Mouse (Mus musculus): ENCODE data around the gene Dennd2a. TPM values are rescaled to one million over a fixed set of nuclear protein-coding genes. Genes with fewer than 3 reads are reported as not detected.

Gene Dennd2a
- polyA plus RNA-seq, 1 experiment from 2014 or later, result 14.2 TPM

GRCm38 (mm10) chr6:39585517-39585916 lies 27.9 kb upstream of the Dennd2a start, which contains the start of gene Gm42420:
TSS of gene Gm42420 (plus strand) at chr6:39585753.
- H3K27ac ChIP-seq (ENCODE audit: low read depth, low read length), result no peak within 1 kb of the TSS
- no peaks in the 10 kb centered on the region for H3K27me3 ChIP-seq (replicated peaks; ENCODE audit: control insufficient read depth, insufficient read depth, low read length)
- H3K4me1 ChIP-seq (ENCODE audit: control insufficient read depth, insufficient read depth, low read length), result no peaks in the 10 kb centered on the region
- no peak within 1 kb of the TSS for H3K4me3 ChIP-seq (ENCODE audit: low read depth, low read length)
- H3K36me3 ChIP-seq (ENCODE audit: control insufficient read depth, insufficient read depth, low read length), result peaks cover 63% of the 10 kb centered on the region
- H3K4me2 ChIP-seq (ENCODE audit: low read length), result no peak within 1 kb of the TSS
- H3K9ac ChIP-seq (ENCODE audit: low read length), result no peak within 1 kb of the TSS
- no peak for ATAC-seq
- no peaks in the 10 kb centered on the region for H3K9me3 ChIP-seq (replicated peaks; ENCODE audit: control insufficient read depth, low read length)
- no peak for DNase-seq (ENCODE audit: low spot score)
- 93% methylated on average over 6 of the region's 6 CpGs for WGBS

- Histone ChIP-seq H3K4me2 (ENCODE audit: low read length) (no peak overlapping the region), H3K27me3 (replicated peaks; ENCODE audit: control insufficient read depth, insufficient read depth, low read length) (no peaks in the 10 kb centered on the region), H3K36me3 (ENCODE audit: control insufficient read depth, insufficient read depth, low read length) (peaks cover 76% of the 10 kb centered on the region), H3K4me1 (ENCODE audit: control insufficient read depth, insufficient read depth, low read length) (no peaks in the 10 kb centered on the region), H3K9ac (ENCODE audit: low read length) (no peak overlapping the region), H3K9me3 (replicated peaks; ENCODE audit: control insufficient read depth, low read length) (no peaks in the 10 kb centered on the region), H3K27ac (ENCODE audit: low read depth, low read length) (no peak overlapping the region), H3K4me3 (ENCODE audit: low read depth, low read length) (no peak overlapping the region)
- WGBS, result 87% methylated on average over 7 of the region's 7 CpGs
- no peak for ATAC-seq
- no peak for DNase-seq (ENCODE audit: low spot score)
Observed at GRCm38 (mm10) chr6:39581087-39581784, 23.6 kb upstream of the Dennd2a start.

- H3K36me3 ChIP-seq (ENCODE audit: control insufficient read depth, insufficient read depth, low read length), result peaks cover 70% of the 10 kb centered on the region
- no peak for DNase-seq (ENCODE audit: low spot score)
- H3K9me3 ChIP-seq (replicated peaks; ENCODE audit: control insufficient read depth, low read length), result no peaks in the 10 kb centered on the region
- no peak overlapping the region for H3K27ac ChIP-seq (ENCODE audit: low read depth, low read length)
- H3K4me3 ChIP-seq (ENCODE audit: low read depth, low read length), result no peak overlapping the region
- WGBS, result 95% methylated on average over 2 of the region's 2 CpGs
- no peaks in the 10 kb centered on the region for H3K27me3 ChIP-seq (replicated peaks; ENCODE audit: control insufficient read depth, insufficient read depth, low read length)
- H3K4me2 ChIP-seq (ENCODE audit: low read length), result no peak overlapping the region
- no peak for ATAC-seq
- no peak overlapping the region for H3K9ac ChIP-seq (ENCODE audit: low read length)
- no peaks in the 10 kb centered on the region for H3K4me1 ChIP-seq (ENCODE audit: control insufficient read depth, insufficient read depth, low read length)
Observed at GRCm38 (mm10) chr6:39580558-39580957, 22.9 kb upstream of the Dennd2a start.

GRCm38 (mm10) chr6:39579552-39579951 lies 21.9 kb upstream of the Dennd2a start:
- WGBS, result 97% methylated on average over 7 of the region's 7 CpGs
- no peak overlapping the region for H3K27ac ChIP-seq (ENCODE audit: low read depth, low read length)
- DNase-seq (ENCODE audit: low spot score) (no peak), ATAC-seq (no peak)
- H3K27me3 ChIP-seq (replicated peaks; ENCODE audit: control insufficient read depth, insufficient read depth, low read length), result no peaks in the 10 kb centered on the region
- peaks cover 3% of the 10 kb centered on the region for H3K4me1 ChIP-seq (ENCODE audit: control insufficient read depth, insufficient read depth, low read length)
- H3K4me2 ChIP-seq (ENCODE audit: low read length), result no peak overlapping the region
- no peak overlapping the region for H3K4me3 ChIP-seq (ENCODE audit: low read depth, low read length)
- no peak overlapping the region for H3K9ac ChIP-seq (ENCODE audit: low read length)
- no peaks in the 10 kb centered on the region for H3K9me3 ChIP-seq (replicated peaks; ENCODE audit: control insufficient read depth, low read length)
- H3K36me3 ChIP-seq (ENCODE audit: control insufficient read depth, insufficient read depth, low read length), result peaks cover 64% of the 10 kb centered on the region

- ATAC-seq, result no peak
- H3K4me3 ChIP-seq (ENCODE audit: low read depth, low read length), result peak overlapping the region; percentile 75
- H3K27ac ChIP-seq (ENCODE audit: low read depth, low read length), result 0 out of 2 replicates have a peak overlapping the region, but pooled peaks have one; percentile 93
- H3K9me3 ChIP-seq (replicated peaks; ENCODE audit: control insufficient read depth, low read length), result no peaks in the 10 kb centered on the region
- peaks cover 28% of the 10 kb centered on the region for H3K36me3 ChIP-seq (ENCODE audit: control insufficient read depth, insufficient read depth, low read length)
- peak overlapping the region; percentile 90 for H3K4me2 ChIP-seq (ENCODE audit: low read length)
- DNase-seq (ENCODE audit: low spot score), result no peak
- peaks cover 8% of the 10 kb centered on the region for H3K4me1 ChIP-seq (ENCODE audit: control insufficient read depth, insufficient read depth, low read length)
- WGBS, result 71% methylated on average over 7 of the region's 7 CpGs
- H3K27me3 ChIP-seq (replicated peaks; ENCODE audit: control insufficient read depth, insufficient read depth, low read length), result no peaks in the 10 kb centered on the region
- peak overlapping the region; percentile 84 for H3K9ac ChIP-seq (ENCODE audit: low read length)
Observed at GRCm38 (mm10) chr6:39574951-39575350, 17.3 kb upstream of the Dennd2a start.

GRCm38 (mm10) chr6:39574555-39574869 lies 16.8 kb upstream of the Dennd2a start:
- DNase-seq (ENCODE audit: low spot score) (no peak), ATAC-seq (no peak)
- no peaks in the 10 kb centered on the region for H3K27me3 ChIP-seq (replicated peaks; ENCODE audit: control insufficient read depth, insufficient read depth, low read length)
- H3K9ac ChIP-seq (ENCODE audit: low read length), result peak overlapping the region; percentile 84
- WGBS, result 17% methylated on average over 10 of the region's 10 CpGs
- H3K27ac ChIP-seq (ENCODE audit: low read depth, low read length), result peak overlapping the region; percentile 93
- H3K9me3 ChIP-seq (replicated peaks; ENCODE audit: control insufficient read depth, low read length), result no peaks in the 10 kb centered on the region
- H3K4me1 ChIP-seq (ENCODE audit: control insufficient read depth, insufficient read depth, low read length), result peaks cover 8% of the 10 kb centered on the region
- peak overlapping the region; percentile 90 for H3K4me2 ChIP-seq (ENCODE audit: low read length)
- H3K4me3 ChIP-seq (ENCODE audit: low read depth, low read length), result peak overlapping the region; percentile 75
- H3K36me3 ChIP-seq (ENCODE audit: control insufficient read depth, insufficient read depth, low read length), result peaks cover 24% of the 10 kb centered on the region

GRCm38 (mm10) chr6:39573791-39574554 lies 16.3 kb upstream of the Dennd2a start, which contains the start of gene Adck2:
TSS of gene Adck2 (plus strand) at chr6:39573873.
- ATAC-seq (peak; percentile 98), DNase-seq (ENCODE audit: low spot score) (peak; percentile 89)
- peak within 1 kb of the TSS; percentile 84 for H3K9ac ChIP-seq (ENCODE audit: low read length)
- WGBS, result 1% methylated on average over 48 of the region's 49 CpGs
- peak within 1 kb of the TSS; percentile 75 for H3K4me3 ChIP-seq (ENCODE audit: low read depth, low read length)
- peak within 1 kb of the TSS; percentile 93 for H3K27ac ChIP-seq (ENCODE audit: low read depth, low read length)
- H3K9me3 ChIP-seq (replicated peaks; ENCODE audit: control insufficient read depth, low read length), result no peaks in the 10 kb centered on the region
- H3K27me3 ChIP-seq (replicated peaks; ENCODE audit: control insufficient read depth, insufficient read depth, low read length), result no peaks in the 10 kb centered on the region
- peak within 1 kb of the TSS; percentile 90 for H3K4me2 ChIP-seq (ENCODE audit: low read length)
- peaks cover 8% of the 10 kb centered on the region for H3K4me1 ChIP-seq (ENCODE audit: control insufficient read depth, insufficient read depth, low read length)
- peaks cover 19% of the 10 kb centered on the region for H3K36me3 ChIP-seq (ENCODE audit: control insufficient read depth, insufficient read depth, low read length)

- no peak overlapping the region for H3K27ac ChIP-seq (ENCODE audit: low read depth, low read length)
Observed at GRCm38 (mm10) chr6:39570426-39570825, 12.8 kb upstream of the Dennd2a start.

GRCm38 (mm10) chr6:39567528-39567927 lies 9.9 kb upstream of the Dennd2a start:
- Histone ChIP-seq H3K4me3 (ENCODE audit: low read depth, low read length) (no peak overlapping the region), H3K4me2 (ENCODE audit: low read length) (no peak overlapping the region), H3K9me3 (replicated peaks; ENCODE audit: control insufficient read depth, low read length) (no peaks in the 10 kb centered on the region), H3K27me3 (replicated peaks; ENCODE audit: control insufficient read depth, insufficient read depth, low read length) (no peaks in the 10 kb centered on the region), H3K27ac (ENCODE audit: low read depth, low read length) (no peak overlapping the region), H3K36me3 (ENCODE audit: control insufficient read depth, insufficient read depth, low read length) (no peaks in the 10 kb centered on the region), H3K9ac (ENCODE audit: low read length) (no peak overlapping the region), H3K4me1 (ENCODE audit: control insufficient read depth, insufficient read depth, low read length) (no peaks in the 10 kb centered on the region)
- ATAC-seq (0 out of 2 replicates have a peak, but pooled peaks have one; percentile 36), DNase-seq (ENCODE audit: low spot score) (peak; percentile 79)
- WGBS, result 13% methylated on average over 5 of the region's 5 CpGs

More at GRCm38 (mm10) chr6:39570426-39570825, 12.8 kb upstream of the Dennd2a start:
- Histone ChIP-seq H3K36me3 (ENCODE audit: control insufficient read depth, insufficient read depth, low read length) (no peaks in the 10 kb centered on the region), H3K9me3 (replicated peaks; ENCODE audit: control insufficient read depth, low read length) (no peaks in the 10 kb centered on the region), H3K4me2 (ENCODE audit: low read length) (no peak overlapping the region), H3K4me3 (ENCODE audit: low read depth, low read length) (no peak overlapping the region), H3K9ac (ENCODE audit: low read length) (no peak overlapping the region), H3K4me1 (ENCODE audit: control insufficient read depth, insufficient read depth, low read length) (peaks cover 8% of the 10 kb centered on the region), H3K27me3 (replicated peaks; ENCODE audit: control insufficient read depth, insufficient read depth, low read length) (no peaks in the 10 kb centered on the region)
- no peak for DNase-seq (ENCODE audit: low spot score)
- no peak for ATAC-seq
- 84% methylated on average over 3 of the region's 3 CpGs for WGBS

All from forebrain, embryonic 14.5 days (tissue).